Mouse (Mus musculus) testis, adult 2 months (tissue): ENCODE data around the gene Lrig1.

Source experiments
- CTCF ChIP-seq: fragments of 200-500 bp; IDR thresholded peaks from 2 replicates; pipeline ENCODE4 v1.5.1; 2012; ENCODE audit warnings: low read depth, mild to moderate bottlenecking, inconsistent platforms, low read length, moderate library complexity; ENCODE audit not compliant: control insufficient read depth, insufficient read depth, insufficient replicate concordance
- POLR2A ChIP-seq: fragments of 200-500 bp; IDR thresholded peaks from 2 replicates; pipeline ENCODE4 v1.6.1; 2012; ENCODE audit warnings: low read depth, mild to moderate bottlenecking, inconsistent platforms, low read length, moderate library complexity; ENCODE audit not compliant: control insufficient read depth

- TF ChIP-seq CTCF (no peak), POLR2A (no peak)
Measured at GRCm38 (mm10) chr6:94661923-94662322, 38.0 kb downstream of the Lrig1 start.
